Mouse (Mus musculus) granulocyte monocyte progenitor cell, adult 5-6 weeks (primary cell): ENCODE results near the gene Ptprc. TPM values are rescaled to one million over a fixed set of nuclear protein-coding genes. Genes with fewer than 3 reads are reported as not detected.

Experiments
- ATAC-seq: replicated peaks from 2 replicates; pipeline ENCODE4 v1.8.0; 2016; ENCODE audit warnings: mild to moderate bottlenecking, moderate TSS enrichment, inconsistent platforms; ENCODE audit not compliant: poor library complexity, severe bottlenecking
- total RNA-seq, 2 experiments: library from RNA; stranded (forward) in 1 of 2; stranded (reverse) in 1 of 2; fragments of 200-712, 200-1000 nt in 1 of 2; fragments of >200 nt in 1 of 2; fragmentation: Nextera tagmentation in 1 of 2; gene quantifications; 2 replicates each; pipeline ENCODE4 v1.2.3; 2014 to 2017

Gene Ptprc
- total RNA-seq, 2 experiments from 2014 or later = 122 to 166 TPM

GRCm38 (mm10) chr1:138080308-138080707 is 95.2 kb downstream of the Ptprc start:
- peak; percentile 61 for ATAC-seq

GRCm38 (mm10) chr1:138044196-138044945 is 131.1 kb downstream of the Ptprc start:
- ATAC-seq = peak; percentile 99

- ATAC-seq = no peak
Measured at GRCm38 (mm10) chr1:138040556-138040955, 135.0 kb downstream of the Ptprc start.

GRCm38 (mm10) chr1:138039201-138039600 is 136.3 kb downstream of the Ptprc start:
- ATAC-seq = peak; percentile 98

GRCm38 (mm10) chr1:138037484-138037883 is 138.0 kb downstream of the Ptprc start:
- no peak for ATAC-seq

GRCm38 (mm10) chr1:138029649-138030048 is 145.9 kb downstream of the Ptprc start:
- ATAC-seq = no peak

GRCm38 (mm10) chr1:138025298-138025697 is 150.2 kb downstream of the Ptprc start:
- no peak for ATAC-seq

- no peak for ATAC-seq
Measured at GRCm38 (mm10) chr1:138023601-138024000, 151.9 kb downstream of the Ptprc start.

GRCm38 (mm10) chr1:138022918-138023295 is 152.6 kb downstream of the Ptprc start:
- ATAC-seq = no peak

- no peak for ATAC-seq
Measured at GRCm38 (mm10) chr1:138021962-138022917, 153.3 kb downstream of the Ptprc start.

Other genes starting within 250 kb of the Ptprc start
- not detected in 2 replicates for gene Atp6v1g3, start 98.0 kb upstream of the Ptprc start, total RNA-seq (2014; fragmentation: Nextera tagmentation)
- gene Atp6v1g3, start 98.0 kb upstream of the Ptprc start, total RNA-seq (2017) = not detected in 2 replicates